Mouse (Mus musculus): ENCODE measurements around the gene Pacrg. TPM values are rescaled to one million over a fixed set of nuclear protein-coding genes. Genes with fewer than 3 reads are reported as not detected.

Pacrg gene
- polyA plus RNA-seq, 1 experiment from 2014 or later: 1.0 TPM

- H3K36me3 ChIP-seq: no peaks in the 10 kb centered on the region
- H3K27me3 ChIP-seq (replicated peaks): no peaks in the 10 kb centered on the region
- no peaks in the 10 kb centered on the region for H3K9me3 ChIP-seq
- no peak for ATAC-seq (ENCODE audit: insufficient read depth, low FRiP score, low read depth)
- no peak overlapping the region for H3K4me2 ChIP-seq
- no peak overlapping the region for H3K9ac ChIP-seq
- H3K27ac ChIP-seq: no peak overlapping the region
- WGBS: 75% methylated on average over 6 of the region's 6 CpGs
- H3K4me3 ChIP-seq (replicated peaks): no peak overlapping the region
- no peaks in the 10 kb centered on the region; the same call in 1 of the 2 replicates for H3K4me1 ChIP-seq
These were observed 105.4 kb downstream of the Pacrg start for GRCm38 (mm10) chr17:10734733-10735132.

GRCm38 (mm10) chr17:10732303-10733048 lies 107.6 kb downstream of the Pacrg start:
- Histone ChIP-seq H3K36me3 (no peaks in the 10 kb centered on the region), H3K4me2 (no peak overlapping the region), H3K4me1 (no peaks in the 10 kb centered on the region), H3K9me3 (no peaks in the 10 kb centered on the region), H3K4me3 (replicated peaks) (no peak overlapping the region), H3K9ac (no peak overlapping the region), H3K27ac (no peak overlapping the region), H3K27me3 (replicated peaks) (no peaks in the 10 kb centered on the region)
- WGBS: 38% methylated on average over 4 of the region's 4 CpGs
- no peak for ATAC-seq (ENCODE audit: insufficient read depth, low FRiP score, low read depth)

- Histone ChIP-seq H3K9ac (no peak overlapping the region), H3K9me3 (no peaks in the 10 kb centered on the region), H3K27ac (no peak overlapping the region), H3K27me3 (replicated peaks) (no peaks in the 10 kb centered on the region), H3K4me3 (replicated peaks) (no peak overlapping the region), H3K4me1 (no peaks in the 10 kb centered on the region), H3K4me2 (no peak overlapping the region), H3K36me3 (no peaks in the 10 kb centered on the region)
- ATAC-seq (ENCODE audit: insufficient read depth, low FRiP score, low read depth): no peak
- 82% methylated on average over 3 of the region's 3 CpGs for WGBS
These were observed 115.3 kb downstream of the Pacrg start for GRCm38 (mm10) chr17:10724853-10725252.

DNA sequence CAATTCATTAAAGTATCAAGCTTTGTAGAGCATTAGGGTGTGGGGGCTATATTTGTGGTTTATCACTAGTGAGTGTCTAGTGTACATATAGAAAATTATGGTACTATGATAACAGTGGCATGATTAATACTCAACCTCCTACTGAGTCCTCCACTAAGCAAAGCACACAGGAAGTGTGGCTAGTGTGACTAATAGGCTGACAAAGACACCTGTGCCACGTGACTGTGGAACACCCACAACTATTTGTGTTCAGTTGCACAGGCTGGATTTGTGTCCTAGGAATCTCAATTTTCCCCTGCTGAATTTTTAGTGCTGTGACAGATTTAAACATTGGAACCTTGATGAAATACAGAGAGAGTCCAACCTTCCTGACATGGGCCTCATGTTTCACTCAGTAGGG lies 118.5 kb downstream of the Pacrg start:
- WGBS: 9% methylated on average over 1 of the region's 1 CpGs
- no peak overlapping the region for H3K9ac ChIP-seq

DNA sequence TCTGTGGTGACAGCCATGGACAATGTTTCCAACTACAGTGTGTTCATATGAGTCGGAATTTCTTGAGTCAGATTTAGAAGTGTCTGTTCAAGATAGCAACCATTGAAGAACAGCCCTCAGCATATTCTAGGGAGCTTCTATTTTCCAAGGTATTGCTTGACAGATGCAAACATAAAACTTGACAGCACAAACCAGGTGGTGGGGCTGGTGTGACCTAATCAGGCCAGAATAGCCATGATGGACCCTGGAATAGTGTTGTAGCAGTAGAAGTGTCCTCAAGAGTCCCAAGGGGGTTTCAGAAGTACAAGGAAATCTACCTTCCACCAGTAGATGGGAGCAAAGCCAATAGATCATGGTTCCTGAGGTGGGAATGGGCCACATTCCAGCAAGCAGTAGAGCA lies 123.0 kb downstream of the Pacrg start:
- 85% methylated on average over 1 of the region's 1 CpGs for WGBS
- H3K4me1 ChIP-seq: no peaks in the 10 kb centered on the region
- ATAC-seq (ENCODE audit: insufficient read depth, low FRiP score, low read depth): no peak
- no peaks in the 10 kb centered on the region for H3K9me3 ChIP-seq
- H3K27me3 ChIP-seq (replicated peaks): no peaks in the 10 kb centered on the region
- H3K36me3 ChIP-seq: no peaks in the 10 kb centered on the region
- H3K9ac ChIP-seq: no peak overlapping the region
- no peak overlapping the region for H3K27ac ChIP-seq
- H3K4me3 ChIP-seq (replicated peaks): no peak overlapping the region
- H3K4me2 ChIP-seq: no peak overlapping the region

More for the DNA sequence above, 118.5 kb downstream of the Pacrg start:
- no peaks in the 10 kb centered on the region for H3K36me3 ChIP-seq
- no peaks in the 10 kb centered on the region for H3K4me1 ChIP-seq
- H3K9me3 ChIP-seq: no peaks in the 10 kb centered on the region
- H3K4me3 ChIP-seq (replicated peaks): no peak overlapping the region
- H3K27me3 ChIP-seq (replicated peaks): no peaks in the 10 kb centered on the region
- ATAC-seq (ENCODE audit: insufficient read depth, low FRiP score, low read depth): no peak
- H3K27ac ChIP-seq: no peak overlapping the region
- H3K4me2 ChIP-seq: no peak overlapping the region

DNA sequence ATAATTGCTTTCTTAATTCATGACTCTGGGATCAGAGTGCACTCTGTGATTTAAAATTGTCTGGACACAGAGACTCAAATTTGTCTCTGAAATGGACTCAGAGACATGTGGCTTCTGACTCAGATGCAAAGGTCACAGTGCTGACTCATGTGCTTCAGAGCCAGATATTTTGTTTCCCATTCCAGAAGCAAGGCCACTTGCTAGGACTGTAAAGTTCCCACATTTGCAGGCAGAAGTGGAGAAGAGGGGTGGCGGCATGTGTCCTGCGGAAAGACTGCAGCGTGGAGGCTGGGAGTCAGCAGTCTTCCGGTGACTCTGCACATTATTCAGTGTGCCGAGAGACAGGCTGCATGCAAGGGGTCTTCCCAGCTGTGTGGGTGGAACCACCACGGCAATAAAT lies 137.3 kb downstream of the Pacrg start:
- WGBS: 51% methylated on average over 6 of the region's 6 CpGs
- Histone ChIP-seq H3K4me1 (no peaks in the 10 kb centered on the region), H3K9ac (no peak overlapping the region), H3K9me3 (no peaks in the 10 kb centered on the region), H3K4me3 (replicated peaks) (no peak overlapping the region), H3K36me3 (no peaks in the 10 kb centered on the region), H3K27me3 (replicated peaks) (no peaks in the 10 kb centered on the region), H3K27ac (no peak overlapping the region), H3K4me2 (no peak overlapping the region)
- no peak for ATAC-seq (ENCODE audit: insufficient read depth, low FRiP score, low read depth)

GRCm38 (mm10) chr17:10698041-10698440 lies 142.1 kb downstream of the Pacrg start:
- Histone ChIP-seq H3K9me3 (no peaks in the 10 kb centered on the region), H3K4me1 (no peaks in the 10 kb centered on the region), H3K27me3 (replicated peaks) (no peaks in the 10 kb centered on the region), H3K4me2 (no peak overlapping the region), H3K9ac (no peak overlapping the region), H3K36me3 (no peaks in the 10 kb centered on the region), H3K4me3 (replicated peaks) (no peak overlapping the region), H3K27ac (no peak overlapping the region)
- WGBS: 62% methylated on average over 8 of the region's 8 CpGs
- ATAC-seq (ENCODE audit: insufficient read depth, low FRiP score, low read depth): no peak

DNA sequence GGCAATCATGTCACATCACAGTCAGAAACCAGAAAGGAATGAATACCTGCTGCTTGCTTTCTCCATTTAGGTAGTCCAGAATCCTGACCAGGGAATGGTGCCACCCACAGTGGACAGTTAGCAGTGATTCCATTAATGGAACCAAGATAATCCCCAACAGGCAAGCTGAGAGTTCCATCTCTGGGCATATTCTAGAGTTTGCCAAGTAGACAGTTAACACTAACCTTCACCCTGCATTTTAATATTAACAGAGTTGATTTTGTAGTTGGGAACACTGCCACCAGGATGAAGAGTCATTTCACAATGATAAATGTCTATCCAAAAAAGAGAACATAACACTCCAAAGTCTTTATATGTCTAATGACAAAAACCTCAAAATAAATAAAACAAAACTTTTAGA lies 144.7 kb downstream of the Pacrg start:
- no peak for ATAC-seq (ENCODE audit: insufficient read depth, low FRiP score, low read depth)
- Histone ChIP-seq H3K4me2 (no peak overlapping the region), H3K9me3 (no peaks in the 10 kb centered on the region)

GRCm38 (mm10) chr17:10677098-10677497 lies 163.0 kb downstream of the Pacrg start:
- Histone ChIP-seq H3K9me3 (no peaks in the 10 kb centered on the region), H3K4me1 (no peaks in the 10 kb centered on the region), H3K27me3 (replicated peaks) (no peaks in the 10 kb centered on the region), H3K4me2 (no peak overlapping the region), H3K36me3 (no peaks in the 10 kb centered on the region), H3K9ac (no peak overlapping the region), H3K4me3 (replicated peaks) (no peak overlapping the region), H3K27ac (no peak overlapping the region)
- WGBS: 78% methylated on average over 4 of the region's 4 CpGs
- no peak for ATAC-seq (ENCODE audit: insufficient read depth, low FRiP score, low read depth)

More for the DNA sequence above, 144.7 kb downstream of the Pacrg start:
- H3K4me1 ChIP-seq: no peaks in the 10 kb centered on the region
- no peak overlapping the region for H3K4me3 ChIP-seq (replicated peaks)
- no peak overlapping the region for H3K27ac ChIP-seq
- H3K9ac ChIP-seq: no peak overlapping the region
- H3K36me3 ChIP-seq: no peaks in the 10 kb centered on the region
- H3K27me3 ChIP-seq (replicated peaks): no peaks in the 10 kb centered on the region

DNA sequence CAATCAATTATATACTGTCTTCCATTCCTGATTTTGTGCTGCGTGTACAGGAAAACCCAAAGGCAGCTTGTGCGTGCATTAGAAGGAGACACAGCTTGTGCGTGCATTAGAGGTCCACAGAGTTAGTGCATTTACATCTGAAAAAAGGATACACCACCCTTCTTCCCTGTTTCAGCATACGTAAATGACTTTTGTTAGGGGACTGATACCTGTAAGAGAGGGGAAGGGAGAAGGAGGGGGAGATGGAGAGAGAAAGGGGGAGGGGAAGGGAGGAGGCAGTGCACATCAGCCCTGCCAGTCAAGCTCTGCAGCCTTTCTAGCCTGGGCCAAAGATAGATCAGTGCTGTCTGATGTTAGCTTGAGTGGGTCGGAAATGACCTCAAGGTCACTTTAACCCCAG lies 164.6 kb downstream of the Pacrg start:
- Histone ChIP-seq H3K4me2 (no peak overlapping the region), H3K36me3 (no peaks in the 10 kb centered on the region)
- WGBS: 75% methylated on average over 5 of the region's 5 CpGs

GRCm38 (mm10) chr17:10675048-10675447 lies 165.1 kb downstream of the Pacrg start:
- no peaks in the 10 kb centered on the region for H3K9me3 ChIP-seq
- no peak overlapping the region for H3K4me2 ChIP-seq
- no peak for ATAC-seq (ENCODE audit: insufficient read depth, low FRiP score, low read depth)
- no peak overlapping the region for H3K9ac ChIP-seq
- no peaks in the 10 kb centered on the region for H3K4me1 ChIP-seq
- no peaks in the 10 kb centered on the region for H3K27me3 ChIP-seq (replicated peaks)
- H3K36me3 ChIP-seq: no peaks in the 10 kb centered on the region
- H3K27ac ChIP-seq: no peak overlapping the region
- 70% methylated on average over 3 of the region's 3 CpGs for WGBS
- H3K4me3 ChIP-seq (replicated peaks): no peak overlapping the region

More for the DNA sequence above, 164.6 kb downstream of the Pacrg start:
- H3K27ac ChIP-seq: no peak overlapping the region
- H3K4me3 ChIP-seq (replicated peaks): no peak overlapping the region
- no peaks in the 10 kb centered on the region for H3K4me1 ChIP-seq
- H3K9me3 ChIP-seq: no peaks in the 10 kb centered on the region
- no peaks in the 10 kb centered on the region for H3K27me3 ChIP-seq (replicated peaks)
- no peak for ATAC-seq (ENCODE audit: insufficient read depth, low FRiP score, low read depth)
- no peak overlapping the region for H3K9ac ChIP-seq

DNA sequence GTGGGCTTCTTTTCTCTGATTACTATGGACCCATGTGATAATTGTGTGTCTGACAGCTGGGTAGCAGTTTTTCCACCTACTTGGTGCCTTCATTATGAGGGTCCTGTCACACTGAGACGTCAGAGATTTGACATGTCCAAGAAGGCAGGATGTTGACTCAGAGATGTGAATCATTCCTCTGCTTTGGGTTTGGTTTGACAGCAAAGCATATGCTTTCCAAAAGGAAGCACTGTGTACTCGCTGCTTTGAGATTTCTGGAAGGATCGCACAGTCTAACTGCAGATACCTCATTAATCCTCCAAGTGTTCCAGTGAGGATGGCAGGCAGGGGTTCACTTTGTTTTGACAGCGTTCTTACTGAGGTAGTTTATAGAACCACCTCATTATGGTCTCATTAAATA lies 178.8 kb downstream of the Pacrg start:
- Histone ChIP-seq H3K36me3 (no peaks in the 10 kb centered on the region), H3K9me3 (no peaks in the 10 kb centered on the region), H3K4me3 (replicated peaks) (no peak overlapping the region), H3K27me3 (replicated peaks) (no peaks in the 10 kb centered on the region), H3K9ac (no peak overlapping the region), H3K4me2 (no peak overlapping the region), H3K27ac (no peak overlapping the region), H3K4me1 (no peaks in the 10 kb centered on the region)
- 56% methylated on average over 4 of the region's 4 CpGs for WGBS
- no peak for ATAC-seq (ENCODE audit: insufficient read depth, low FRiP score, low read depth)

DNA sequence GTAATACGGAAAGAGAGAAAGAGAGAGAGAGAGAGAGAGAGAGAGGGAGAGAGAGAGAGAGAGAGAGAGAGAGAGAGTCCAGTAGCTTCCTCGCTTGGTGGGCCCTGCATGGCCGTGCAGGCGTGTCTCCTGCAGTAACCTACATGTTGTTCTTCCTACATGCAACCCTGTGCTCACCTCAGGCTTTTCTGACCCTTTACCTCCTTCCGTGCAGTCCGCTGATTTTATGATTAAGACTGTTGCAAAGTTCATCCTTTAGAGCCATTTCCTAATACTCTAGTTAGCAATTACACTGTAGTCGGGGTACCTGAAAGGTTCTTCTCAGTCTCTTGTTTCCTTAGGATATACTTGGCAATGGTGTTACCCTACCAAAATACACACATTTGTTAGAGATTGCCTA lies 196.5 kb downstream of the Pacrg start:
- Histone ChIP-seq H3K4me3 (replicated peaks) (no peak overlapping the region), H3K27me3 (replicated peaks) (no peaks in the 10 kb centered on the region), H3K36me3 (no peaks in the 10 kb centered on the region), H3K4me1 (no peaks in the 10 kb centered on the region), H3K4me2 (no peak overlapping the region), H3K9ac (no peak overlapping the region), H3K9me3 (no peaks in the 10 kb centered on the region), H3K27ac (no peak overlapping the region)
- WGBS: 88% methylated on average over 7 of the region's 7 CpGs
- no peak for ATAC-seq (ENCODE audit: insufficient read depth, low FRiP score, low read depth)

Measured in stomach, embryonic 15.5 days (tissue).